Mouse (Mus musculus): ENCODE results near the gene Atp5g2. TPM values are rescaled to one million over a fixed set of nuclear protein-coding genes. Genes with fewer than 3 reads are reported as not detected.
A peak's percentile ranks its signal among the peaks of the same experiment; 100 is the strongest.
"Not testable (repeated sequence)": the region's sequence is repeated elsewhere in the genome, so short reads cannot be mapped to it uniquely, and the experiment has no call there.

Atp5g2 gene
- polyA plus RNA-seq, 1 experiment from 2014 or later, result 67.5 TPM

DNA sequence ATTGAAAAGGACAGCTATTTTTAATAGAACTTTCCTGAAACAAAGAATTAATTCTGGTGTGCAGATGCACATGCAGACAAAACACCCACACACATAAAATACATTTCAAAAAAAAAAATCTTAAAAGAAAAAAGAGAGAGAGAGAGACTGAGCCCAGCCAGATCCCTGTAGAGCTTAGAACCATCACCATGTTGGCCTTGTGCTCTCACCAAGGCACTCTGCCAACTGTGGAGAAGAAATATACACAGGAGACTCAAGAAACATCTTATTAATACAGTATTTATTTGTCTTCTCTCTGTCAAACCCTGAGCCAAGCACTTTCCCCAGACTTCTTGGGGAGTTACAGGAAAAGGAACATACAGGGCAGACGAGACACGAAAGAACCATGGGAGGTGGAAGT, 9.6 kb downstream of the Atp5g2 start:
- 83% methylated on average over 1 of the region's 2 CpGs for WGBS
- peaks cover 72% of the 10 kb centered on the region for H3K36me3 ChIP-seq (replicated peaks)
- not testable (repeated sequence) for H3K4me1 ChIP-seq

DNA sequence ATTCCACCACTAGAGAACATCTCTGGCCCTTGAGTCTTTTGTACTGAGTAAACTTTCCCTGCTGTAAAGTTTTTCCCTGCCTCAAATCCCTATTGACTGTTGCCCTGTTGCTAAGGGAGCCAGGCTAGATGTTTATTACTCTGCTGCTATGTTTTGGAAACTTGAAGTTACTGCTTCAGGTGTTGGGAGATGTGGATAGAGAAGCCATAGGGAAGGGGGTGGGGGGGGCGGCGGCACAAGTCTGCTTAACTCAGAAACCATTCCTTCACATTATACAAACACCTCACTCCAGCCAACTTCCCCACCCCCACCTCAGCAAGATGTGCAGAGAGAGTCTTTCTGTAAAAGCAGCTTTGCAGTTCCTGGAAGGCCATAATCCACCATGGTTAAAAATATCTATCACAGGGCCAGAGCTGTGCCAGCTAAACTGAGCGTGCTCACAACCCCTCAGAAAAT, 14.2 kb downstream of the Atp5g2 start:
- WGBS, result 90% methylated on average over 3 of the region's 3 CpGs
- no peak overlapping the region for H3K4me2 ChIP-seq
- no peaks in the 10 kb centered on the region for H3K27me3 ChIP-seq
- H3K4me3 ChIP-seq (replicated peaks), result no peak overlapping the region
- peaks cover 30% of the 10 kb centered on the region for H3K36me3 ChIP-seq (replicated peaks)
- H3K27ac ChIP-seq, result no peak overlapping the region
- no peaks in the 10 kb centered on the region for H3K9me3 ChIP-seq
- 0 out of 2 replicates have a peak, but pooled peaks cover 5% of the 10 kb centered on the region for H3K4me1 ChIP-seq
- H3K9ac ChIP-seq, result no peak overlapping the region
- no peak for ATAC-seq (ENCODE audit: low FRiP score)

More for the DNA sequence above, 9.6 kb downstream of the Atp5g2 start:
- H3K27ac ChIP-seq; H3K9ac ChIP-seq; H3K27me3 ChIP-seq; ATAC-seq (ENCODE audit: low FRiP score); H3K4me2 ChIP-seq; H3K9me3 ChIP-seq; H3K4me3 ChIP-seq (replicated peaks): not testable (repeated sequence)

DNA sequence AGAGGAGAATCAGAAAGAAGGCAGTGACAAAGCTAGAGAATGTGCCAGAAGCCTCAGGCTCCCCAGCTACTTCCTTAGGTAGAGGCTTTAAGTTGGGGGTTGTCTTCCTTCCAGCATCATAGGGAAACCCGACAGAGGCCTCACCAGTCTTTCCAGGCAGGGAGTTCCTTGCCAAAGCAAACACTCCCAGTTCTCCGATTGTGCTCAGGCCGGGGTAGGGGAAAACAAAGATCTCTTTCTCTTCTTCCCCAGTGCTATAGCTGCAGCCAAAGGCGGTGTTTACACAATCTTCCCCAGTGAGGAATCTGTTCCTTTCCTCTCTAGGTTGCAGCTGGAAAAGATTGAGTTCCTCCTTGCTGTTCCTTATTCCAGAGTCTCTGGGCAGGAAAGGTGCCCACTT, 15.5 kb downstream of the Atp5g2 start:
- no peaks in the 10 kb centered on the region for H3K27me3 ChIP-seq
- WGBS, result 32% methylated on average over 4 of the region's 4 CpGs
- no peak overlapping the region for H3K9ac ChIP-seq
- H3K27ac ChIP-seq, result no peak overlapping the region; the same call in 1 of the 2 replicates
- no peak for ATAC-seq (ENCODE audit: low FRiP score)
- H3K9me3 ChIP-seq, result no peaks in the 10 kb centered on the region
- H3K4me2 ChIP-seq, result no peak overlapping the region
- H3K4me1 ChIP-seq, result 0 out of 2 replicates have a peak, but pooled peaks cover 5% of the 10 kb centered on the region
- no peak overlapping the region for H3K4me3 ChIP-seq (replicated peaks)
- H3K36me3 ChIP-seq (replicated peaks), result peaks cover 19% of the 10 kb centered on the region

DNA sequence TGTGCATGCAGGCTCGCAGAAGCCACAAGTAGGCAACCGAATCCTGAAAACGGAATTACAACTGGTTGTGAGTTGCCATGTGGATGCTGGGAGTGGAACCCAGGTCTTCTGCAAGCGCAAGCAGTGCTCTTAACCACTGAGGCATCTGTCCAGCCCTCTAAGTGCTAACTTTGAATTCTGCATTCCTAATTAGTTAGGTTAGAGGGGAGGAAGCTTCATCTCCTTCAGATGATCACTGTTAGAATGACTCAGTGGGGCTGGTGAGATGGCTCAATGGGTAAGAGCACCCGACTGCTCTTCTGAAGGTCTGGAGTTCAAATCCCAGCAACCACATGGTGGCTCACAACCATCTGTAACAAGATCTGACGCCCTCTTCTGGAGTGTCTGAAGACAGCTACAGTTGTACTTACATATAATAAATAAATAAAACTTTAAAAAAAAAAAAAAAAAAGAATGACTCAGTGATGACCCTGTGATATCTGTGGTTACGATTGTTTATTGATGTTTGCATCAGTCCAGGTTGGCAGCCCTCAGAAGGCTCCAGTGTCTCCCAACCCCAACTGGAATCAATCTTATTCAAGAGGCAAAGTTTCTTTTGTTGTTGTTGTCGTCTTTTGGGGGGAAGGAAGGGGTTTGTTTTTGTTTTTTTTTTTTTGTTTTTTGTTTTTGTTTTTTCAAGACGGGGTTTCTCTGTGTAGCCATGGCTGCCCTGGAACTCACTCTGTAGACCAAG, 20.1 kb downstream of the Atp5g2 start:
- not testable (repeated sequence) for ATAC-seq (ENCODE audit: low FRiP score); H3K4me2 ChIP-seq; H3K36me3 ChIP-seq (replicated peaks); H3K27me3 ChIP-seq; H3K4me3 ChIP-seq (replicated peaks); H3K4me1 ChIP-seq; H3K27ac ChIP-seq; H3K9ac ChIP-seq; H3K9me3 ChIP-seq
- 87% methylated on average over 9 of the region's 9 CpGs for WGBS

DNA sequence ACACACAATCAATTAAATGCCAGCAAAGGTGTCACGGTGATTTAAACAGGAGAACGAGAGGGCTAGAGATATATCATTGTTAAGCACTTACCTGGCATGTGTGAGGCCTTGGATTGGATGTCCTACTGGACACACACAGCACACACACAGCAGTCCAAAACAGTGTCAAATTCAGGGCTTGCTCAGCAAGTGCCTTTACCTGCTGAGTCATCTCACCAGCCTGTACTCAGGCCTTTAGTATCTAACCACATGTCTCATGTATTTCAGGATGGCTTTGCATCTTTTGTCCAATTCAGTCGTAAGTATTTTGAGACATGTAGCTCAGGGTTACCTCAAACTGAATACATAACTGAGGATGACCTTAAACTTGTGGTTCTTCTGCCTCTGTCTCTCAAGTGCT, 21.0 kb downstream of the Atp5g2 start:
- Histone ChIP-seq H3K36me3 (replicated peaks) (no peaks in the 10 kb centered on the region), H3K9ac (no peak overlapping the region), H3K27ac (no peak overlapping the region), H3K27me3 (no peaks in the 10 kb centered on the region), H3K4me3 (replicated peaks) (no peak overlapping the region), H3K4me2 (no peak overlapping the region), H3K4me1 (no peaks in the 10 kb centered on the region), H3K9me3 (no peaks in the 10 kb centered on the region)
- no peak for ATAC-seq (ENCODE audit: low FRiP score)
- 85% methylated on average over 3 of the region's 3 CpGs for WGBS

DNA sequence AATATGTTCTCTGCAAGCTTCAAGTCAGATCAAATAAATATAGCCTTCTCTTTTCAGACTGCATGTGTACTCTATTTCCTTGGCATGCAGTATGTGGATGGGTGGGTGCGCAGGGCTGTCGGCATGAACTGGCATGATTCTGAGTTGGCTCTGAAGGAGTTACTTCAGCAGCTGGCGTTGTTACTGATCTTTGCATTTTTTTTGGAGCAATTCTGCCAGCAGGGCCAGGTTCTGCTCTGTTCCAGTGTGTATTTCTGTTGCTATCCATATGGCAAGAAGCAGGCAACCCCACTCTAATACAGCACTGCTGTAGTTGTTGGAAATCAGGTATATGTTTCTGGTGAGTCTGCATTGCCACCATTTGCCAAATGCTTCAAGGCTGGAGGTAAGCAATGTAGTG, 36.3 kb downstream of the Atp5g2 start:
- Histone ChIP-seq H3K4me2 (no peak overlapping the region), H3K9me3 (no peaks in the 10 kb centered on the region), H3K4me3 (replicated peaks) (no peak overlapping the region), H3K27ac (no peak overlapping the region), H3K9ac (no peak overlapping the region), H3K36me3 (replicated peaks) (no peaks in the 10 kb centered on the region), H3K4me1 (no peaks in the 10 kb centered on the region), H3K27me3 (no peaks in the 10 kb centered on the region)
- no peak for ATAC-seq (ENCODE audit: low FRiP score)
- WGBS, result 87% methylated on average over 3 of the region's 3 CpGs

DNA sequence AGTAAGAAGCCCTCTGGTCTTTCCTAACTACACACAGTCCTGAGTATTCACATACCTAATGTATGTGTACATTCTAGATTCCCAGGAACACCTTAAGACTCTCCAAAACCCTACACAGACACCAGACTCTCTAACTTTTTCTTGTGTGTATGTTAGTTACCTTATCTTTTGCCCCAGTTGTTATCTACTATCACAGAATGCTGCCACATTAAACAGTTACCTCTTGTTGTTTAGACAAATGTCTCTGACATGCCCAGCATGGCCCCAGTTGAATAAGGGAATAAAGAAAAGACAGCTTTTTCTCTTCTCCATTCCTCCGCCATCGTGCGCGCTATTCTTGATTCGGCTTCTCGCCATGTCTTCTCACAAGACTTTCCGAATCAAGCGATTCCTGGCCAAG, 37.5 kb downstream of the Atp5g2 start:
- Histone ChIP-seq H3K9me3 (no peaks in the 10 kb centered on the region), H3K27me3 (no peaks in the 10 kb centered on the region), H3K36me3 (replicated peaks) (no peaks in the 10 kb centered on the region), H3K4me2 (no peak overlapping the region), H3K27ac (no peak overlapping the region), H3K4me1 (no peaks in the 10 kb centered on the region), H3K4me3 (replicated peaks) (no peak overlapping the region), H3K9ac (no peak overlapping the region)
- no peak for ATAC-seq (ENCODE audit: low FRiP score)
- WGBS, result 93% methylated on average over 8 of the region's 8 CpGs

DNA sequence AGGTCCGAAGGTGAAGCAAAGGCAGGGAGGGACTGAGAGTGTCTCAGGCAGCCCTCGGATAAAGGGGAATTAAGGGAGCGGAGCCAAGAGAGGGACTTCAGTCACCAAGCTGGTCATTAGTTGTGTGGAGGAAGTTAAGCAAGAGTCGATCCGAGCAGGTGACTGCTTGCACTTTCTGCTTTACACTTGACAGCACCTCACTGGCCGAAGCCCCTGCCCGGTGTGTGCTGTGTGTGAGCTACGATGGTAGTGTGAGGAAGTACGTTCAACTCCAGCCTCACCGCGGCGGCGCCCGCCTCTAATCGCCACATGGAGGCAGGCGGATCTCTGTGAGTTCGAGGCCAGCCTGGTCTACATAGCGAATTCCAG, 46.5 kb downstream of the Atp5g2 start:
- ATAC-seq (ENCODE audit: low FRiP score), result peak; percentile 28
- Histone ChIP-seq H3K27me3 (0 out of 2 replicates have a peak, but pooled peaks cover 3% of the 10 kb centered on the region), H3K36me3 (replicated peaks) (no peaks in the 10 kb centered on the region), H3K4me2 (peak overlapping the region; percentile 85), H3K27ac (peak overlapping the region; percentile 95), H3K4me1 (peaks cover 19% of the 10 kb centered on the region), H3K9me3 (no peaks in the 10 kb centered on the region), H3K9ac (peak overlapping the region; percentile 73), H3K4me3 (replicated peaks) (peak overlapping the region; percentile 64)
- 1% methylated on average over 18 of the region's 18 CpGs for WGBS

DNA sequence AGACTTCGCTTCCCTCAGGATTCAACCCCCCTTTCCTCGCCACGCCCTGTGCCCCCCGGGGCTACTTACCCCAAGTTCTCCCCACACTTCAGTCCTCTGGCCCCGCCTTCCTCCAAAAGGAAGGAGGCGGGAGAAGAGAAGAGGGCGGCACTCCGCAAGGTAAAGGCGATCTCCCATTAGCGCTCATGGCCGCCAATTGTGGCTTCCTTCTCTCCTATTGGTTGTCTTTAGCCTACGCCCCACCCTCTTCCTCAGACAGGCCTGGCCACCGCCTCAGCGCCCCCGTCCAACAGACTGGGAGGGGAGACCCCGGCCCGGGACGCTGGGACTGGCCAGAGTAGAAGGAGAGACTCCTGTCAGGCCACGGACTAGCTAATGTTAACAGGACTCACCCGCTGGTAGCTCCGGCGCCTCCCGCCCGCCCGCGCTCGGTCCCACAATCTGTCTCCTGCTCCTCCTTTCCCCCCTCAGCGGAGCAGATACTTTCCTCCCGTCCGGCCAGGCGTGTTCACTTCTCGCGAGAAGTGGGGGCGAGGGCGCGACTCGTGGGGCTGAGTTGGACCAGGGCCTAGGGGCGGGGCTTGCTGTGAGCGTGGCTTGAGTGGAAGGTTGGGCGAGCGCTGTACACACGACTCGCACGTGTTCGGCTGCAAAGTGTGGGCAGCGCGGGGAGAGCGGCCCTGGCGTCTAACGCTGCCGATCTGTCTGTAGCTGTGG, 47.0 kb downstream of the Atp5g2 start, which contains the start of the genes Gm28047 and Atf7:
TSS of gene Gm28047 (minus strand) at position 98 of the 717 bp plus-strand sequence.
TSS of gene Atf7 (minus strand) at position 495 of the 717 bp plus-strand sequence.
- Histone ChIP-seq H3K9me3 (no peaks in the 10 kb centered on the region), H3K4me3 (replicated peaks) (peak within 1 kb of the TSS; percentile 64), H3K27ac (peak within 1 kb of the TSS; percentile 95), H3K9ac (peak within 1 kb of the TSS; percentile 73), H3K4me2 (peak within 1 kb of the TSS; percentile 85), H3K27me3 (0 out of 2 replicates have a peak, but pooled peaks cover 3% of the 10 kb centered on the region), H3K36me3 (replicated peaks) (no peaks in the 10 kb centered on the region), H3K4me1 (peaks cover 19% of the 10 kb centered on the region)
- WGBS, result under 1% methylated on average over 46 of the region's 51 CpGs
- ATAC-seq (ENCODE audit: low FRiP score), result peak; percentile 100

DNA sequence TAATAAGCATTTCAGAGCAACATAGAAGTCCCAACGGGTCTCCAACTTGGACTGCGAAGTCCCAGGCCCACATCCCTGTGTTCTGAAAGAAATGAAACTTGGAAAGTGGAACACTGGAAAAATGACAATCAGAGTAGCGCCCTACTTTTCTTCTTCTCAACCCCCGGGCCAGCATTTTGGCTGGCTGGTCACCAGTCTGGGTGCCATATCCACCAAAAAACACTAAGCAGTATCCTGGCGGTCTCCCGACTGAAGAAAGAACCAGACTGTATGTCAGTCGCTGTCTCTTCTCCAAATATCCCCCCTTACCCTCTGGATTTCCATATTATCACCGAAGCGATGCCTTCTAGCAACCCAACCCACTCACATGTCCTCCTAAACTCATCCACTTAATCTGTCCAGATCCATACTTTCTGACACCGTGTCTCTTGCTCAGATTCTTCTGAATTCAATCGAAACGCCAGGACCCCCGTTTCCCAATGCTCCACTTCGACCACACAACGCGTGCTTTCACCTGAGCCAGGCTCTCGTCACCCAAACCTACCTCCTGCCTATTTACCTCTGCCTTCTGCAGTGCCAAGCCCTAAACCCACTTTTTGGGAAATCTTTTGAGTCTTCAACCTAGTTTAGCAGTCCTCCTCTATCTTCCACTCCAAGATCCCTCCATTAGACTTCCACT, 47.7 kb downstream of the Atp5g2 start:
- no peaks in the 10 kb centered on the region for H3K36me3 ChIP-seq (replicated peaks)
- H3K9ac ChIP-seq, result peak overlapping the region; percentile 73
- no peaks in the 10 kb centered on the region for H3K9me3 ChIP-seq
- peak overlapping the region; percentile 64 for H3K4me3 ChIP-seq (replicated peaks)
- 0 out of 2 replicates have a peak, but pooled peaks cover 3% of the 10 kb centered on the region for H3K27me3 ChIP-seq
- 8% methylated on average over 17 of the region's 17 CpGs for WGBS
- ATAC-seq (ENCODE audit: low FRiP score), result no peak
- H3K4me1 ChIP-seq, result peaks cover 19% of the 10 kb centered on the region
- H3K27ac ChIP-seq, result peak overlapping the region; percentile 42
- peak overlapping the region; percentile 85 for H3K4me2 ChIP-seq

DNA sequence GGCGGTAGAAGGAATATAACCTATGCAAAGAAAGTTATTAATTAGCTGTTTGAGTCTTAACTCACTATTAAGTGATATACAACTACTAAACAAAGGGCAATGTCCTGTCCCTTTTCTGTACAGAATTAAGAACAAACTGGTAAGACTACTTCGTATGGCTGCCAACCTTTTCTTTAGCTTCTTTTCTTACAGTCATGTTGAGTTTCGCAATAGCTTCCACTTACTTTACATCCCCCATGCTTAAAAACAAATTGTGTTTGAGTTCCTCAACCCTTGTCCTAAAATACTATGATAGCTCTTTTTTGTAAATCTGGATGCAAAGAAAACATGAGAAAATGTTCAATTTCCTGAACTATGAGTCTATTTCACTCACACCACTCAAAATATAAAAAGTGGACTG, 49.0 kb downstream of the Atp5g2 start:
- H3K4me2 ChIP-seq, result no peak overlapping the region
- WGBS, result 93% methylated on average over 3 of the region's 3 CpGs

DNA sequence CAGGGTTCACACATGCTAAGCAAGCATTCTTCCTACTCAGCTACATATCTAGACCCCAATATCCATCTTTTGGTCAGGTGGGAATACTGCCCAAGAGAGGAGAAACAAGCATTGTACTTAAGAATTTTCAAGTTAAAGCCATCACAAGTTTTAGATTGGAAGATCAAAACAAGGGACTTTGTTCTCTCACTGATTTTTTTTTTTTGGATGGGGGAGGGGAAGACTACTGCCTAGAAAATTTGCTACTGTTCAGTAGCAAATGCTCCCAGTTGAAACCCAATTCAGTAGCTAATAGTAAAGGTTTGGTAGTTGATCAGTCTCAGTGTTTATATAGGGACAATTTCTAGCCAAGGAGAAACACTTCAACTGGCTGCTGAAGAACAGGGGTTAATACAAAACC, 49.6 kb downstream of the Atp5g2 start:
- no peaks in the 10 kb centered on the region for H3K9me3 ChIP-seq
- no peak for ATAC-seq (ENCODE audit: low FRiP score)
- H3K36me3 ChIP-seq (replicated peaks), result no peaks in the 10 kb centered on the region
- H3K4me1 ChIP-seq, result peaks cover 19% of the 10 kb centered on the region
- no peak overlapping the region for H3K27ac ChIP-seq
- H3K4me3 ChIP-seq (replicated peaks), result no peak overlapping the region
- no peaks in the 10 kb centered on the region for H3K27me3 ChIP-seq
- H3K4me2 ChIP-seq, result no peak overlapping the region
- no peak overlapping the region for H3K9ac ChIP-seq

More for the DNA sequence above, 49.0 kb downstream of the Atp5g2 start:
- no peak for ATAC-seq (ENCODE audit: low FRiP score)
- Histone ChIP-seq H3K9me3 (no peaks in the 10 kb centered on the region), H3K36me3 (replicated peaks) (no peaks in the 10 kb centered on the region), H3K4me1 (peaks cover 19% of the 10 kb centered on the region), H3K27ac (no peak overlapping the region), H3K4me3 (replicated peaks) (no peak overlapping the region), H3K9ac (no peak overlapping the region), H3K27me3 (no peaks in the 10 kb centered on the region)
